Mouse (Mus musculus): ENCODE data around the gene Olfr1354.
"Not testable (repeated sequence)": the region's sequence is repeated elsewhere in the genome, so short reads cannot be mapped to it uniquely, and the experiment has no call there.

The Olfr1354 gene

GRCm38 (mm10) chr10:78912871-78913270, at the start of gene Olfr1354:
Gene Olfr1354, plus strand, starts transcription at chr10:78913171.
- CTCF ChIA-PET, result not testable (repeated sequence)

- CTCF ChIA-PET, result no interaction called here
Measured at GRCm38 (mm10) chr10:78875240-78875639, 37.7 kb upstream of the Olfr1354 start, which contains the start of gene Olfr1355. Gene Olfr1355, plus strand, starts transcription at chr10:78875540.

GRCm38 (mm10) chr10:78950336-78950735, 37.4 kb downstream of the Olfr1354 start, which contains the start of gene Olfr8:
Gene Olfr8, plus strand, starts transcription at chr10:78950636.
- CTCF ChIA-PET, result not testable (repeated sequence)

DNA sequence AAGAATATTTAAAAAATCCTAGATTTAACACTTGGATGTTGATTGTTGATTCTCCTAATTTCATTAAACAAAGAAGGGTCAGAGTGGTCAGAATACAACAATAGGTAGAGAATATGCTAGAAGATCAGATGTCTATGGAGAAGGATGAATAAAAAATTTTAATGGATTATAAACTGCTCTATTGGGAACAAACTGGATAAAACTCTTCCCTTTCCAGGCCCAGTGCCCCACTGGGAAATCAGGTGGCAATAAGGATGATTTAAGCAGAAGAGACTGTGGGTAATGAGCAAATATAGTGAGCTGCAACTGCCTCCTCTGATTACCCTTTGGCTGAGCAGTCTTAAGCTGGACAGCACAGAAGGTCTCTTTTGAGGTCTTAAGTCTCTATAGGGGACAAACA, 50.0 kb downstream of the Olfr1354 start, which contains the start of gene Olfr1353:
TSS of gene Olfr1353 (plus strand) at position 301 of the 400 bp plus-strand sequence.
- CTCF ChIA-PET, result not testable (repeated sequence)
